In the genomic region with DNA sequence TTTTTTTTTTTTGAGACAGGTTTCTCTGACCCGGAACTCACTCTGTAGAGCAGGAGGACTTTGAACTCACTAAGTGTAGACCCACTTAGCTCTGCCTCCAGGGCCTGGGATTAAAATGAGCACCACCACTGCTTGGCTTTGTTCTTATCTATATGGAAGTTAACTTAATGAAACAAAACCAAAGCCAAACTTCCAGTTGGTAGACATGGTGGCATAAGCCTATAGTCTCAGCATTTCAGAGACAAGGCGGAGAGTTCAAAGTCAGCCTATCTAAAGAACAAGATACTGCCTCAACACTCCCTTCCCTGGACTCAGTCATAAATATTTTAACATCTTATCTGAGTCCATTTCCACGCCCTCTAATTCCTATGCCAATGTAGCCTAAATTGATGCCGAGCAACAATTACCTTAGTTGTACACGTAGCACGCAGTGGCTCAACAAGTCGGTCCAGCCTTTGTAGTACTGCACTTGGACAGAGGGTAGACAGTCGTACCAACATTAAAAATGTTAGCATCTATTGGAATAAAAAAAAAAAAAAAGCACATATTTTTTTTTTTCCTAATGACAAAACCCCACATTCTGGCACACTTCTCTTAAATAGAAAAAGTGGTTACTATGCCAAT, we compare ENCODE assay signal across 14 mouse cellular contexts.
"Had no signal": no experiment of that assay in that cellular context is flagged by ENCODE, and none has a peak within 500 bp of the region (broad histone marks: within the 10 kb centered on the region; RNA-seq: fewer than 3 reads in every experiment).

No protein-coding gene starts in this region.

- ATAC-seq: inflammation-experienced regulatory T-cells, adult 6 months; lung, postnatal 0 days; midbrain, embryonic 13.5 days had no signal

- H3K27me3 ChIP-seq: liver, embryonic 13.5 days; midbrain, embryonic 13.5 days had no signal

- H3K9ac ChIP-seq: liver, embryonic 13.5 days; lung, embryonic 14.5 days; midbrain, embryonic 13.5 days had no signal

- H3K9me3 ChIP-seq: liver, embryonic 13.5 days; midbrain, embryonic 13.5 days had no signal

- H3K27ac ChIP-seq: layer of hippocampus, adult 2 months; left cerebral cortex, adult 2 months; liver, embryonic 13.5 days; macrophage; midbrain, embryonic 13.5 days had no signal

- H3K4me2 ChIP-seq: liver, embryonic 13.5 days; lung, embryonic 14.5 days; midbrain, embryonic 13.5 days had no signal

- DNase-seq: kidney, adult 8-10 months; kidney, postnatal 14 days; layer of hippocampus, adult 9-11 months; liver, embryonic 13.5 days; lung, embryonic 14.5 days; thymus, adult 2 months; thymus, postnatal 14 days; thymus, postnatal 4 days had no signal

- H3K4me1 ChIP-seq: midbrain, embryonic 13.5 days had no signal

- H3K4me3 ChIP-seq: layer of hippocampus, adult 2 months; left cerebral cortex, adult 2 months; liver, embryonic 13.5 days; midbrain, embryonic 13.5 days had no signal
